Mouse (Mus musculus): ENCODE results near the gene Alg2. TPM values are rescaled to one million over a fixed set of nuclear protein-coding genes. Genes with fewer than 3 reads are reported as not detected.

The Alg2 gene
- total RNA-seq, 2 experiments from 2014 or later = 139 to 152 TPM

DNA sequence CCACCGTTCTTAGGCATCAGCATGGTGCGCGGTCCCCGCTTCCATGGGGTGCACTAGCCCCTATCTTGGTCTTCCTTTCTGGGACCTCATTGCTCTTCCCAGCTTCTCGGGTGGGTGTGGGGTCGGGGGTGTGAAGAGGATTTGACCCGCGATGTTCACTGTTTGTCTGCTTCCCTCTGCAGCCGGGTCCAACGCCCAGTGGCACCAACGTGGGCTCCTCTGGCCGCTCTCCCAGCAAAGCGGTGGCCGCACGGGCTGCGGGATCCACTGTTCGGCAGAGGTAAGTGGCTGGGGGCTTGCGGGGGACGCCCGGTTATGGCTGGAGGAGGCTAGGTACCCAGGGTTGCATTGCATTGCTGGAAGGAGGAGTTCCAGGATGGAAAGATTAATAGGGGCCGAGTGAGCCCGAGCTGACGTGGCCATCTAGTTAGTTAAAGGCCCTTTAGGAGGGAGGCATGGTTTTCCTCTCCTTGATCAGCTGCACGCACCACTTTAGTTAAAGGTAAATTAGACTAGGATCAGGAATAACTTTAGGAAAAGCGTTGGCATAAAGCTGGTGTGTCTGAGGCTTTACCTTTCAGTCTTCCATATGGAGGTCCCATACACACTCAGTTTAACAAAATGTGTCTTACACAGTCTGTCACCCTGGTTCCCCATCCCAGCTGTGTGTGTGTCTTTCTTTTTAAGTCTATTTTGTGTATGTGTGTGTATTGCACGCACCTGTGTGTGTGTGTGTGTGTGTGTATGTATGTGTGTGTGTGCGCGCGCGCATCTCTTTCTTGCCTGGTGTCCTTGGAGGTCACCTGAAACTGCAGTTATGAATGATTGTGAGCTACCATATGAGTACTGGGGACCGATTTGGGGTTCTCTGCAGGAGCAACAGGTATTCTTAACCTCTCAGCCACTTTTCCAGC is 854 bp upstream of the Alg2 start:
- intact Hi-C loops (cut with DNase I) = no loop called here
- DNase-seq (ENCODE audit: low spot score in 2 of 2) = no peak

DNA sequence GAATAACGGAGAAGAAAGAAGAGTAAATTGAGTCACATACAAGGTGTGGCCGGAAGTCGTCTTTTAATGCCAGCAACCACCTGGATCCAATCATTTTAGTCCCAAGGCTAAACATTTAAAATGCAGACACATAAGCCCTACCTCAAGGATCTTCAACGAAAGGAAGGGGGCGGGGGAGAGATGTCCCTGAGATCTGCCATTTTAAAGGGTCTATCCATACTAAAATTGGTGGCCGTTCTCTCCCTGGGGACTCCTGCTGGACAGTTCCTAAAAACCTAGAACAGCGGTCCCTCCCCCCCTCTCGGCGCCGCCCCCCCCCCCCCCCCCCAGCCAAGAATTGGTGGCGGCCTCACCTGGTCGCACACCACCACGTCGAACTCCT is 556 bp downstream of the Alg2 start:
- DNase-seq (ENCODE audit: low spot score in 2 of 2) = no peak
- intact Hi-C loops (cut with DNase I) = no loop called here

DNA sequence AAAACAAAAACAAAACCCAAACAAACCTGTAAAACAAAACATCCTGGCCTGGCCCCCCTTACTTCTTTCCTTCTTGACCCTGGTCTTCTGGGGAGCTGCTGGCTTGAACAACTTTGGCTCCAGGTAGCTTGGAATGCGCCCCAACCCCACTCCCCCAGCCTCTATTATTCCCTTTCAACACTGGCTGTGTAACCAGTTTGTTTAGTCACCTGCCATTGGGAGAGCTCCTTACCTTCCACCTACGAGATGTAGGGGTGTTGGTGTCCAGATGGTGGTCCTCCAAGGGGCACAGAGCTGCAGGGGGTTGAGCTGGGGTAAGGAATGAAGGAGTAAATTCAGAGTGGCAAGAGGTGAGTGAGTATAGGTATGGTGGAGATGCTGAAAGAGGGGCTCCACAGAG is 6.9 kb downstream of the Alg2 start:
- intact Hi-C loops (cut with DNase I) = no loop called here

DNA sequence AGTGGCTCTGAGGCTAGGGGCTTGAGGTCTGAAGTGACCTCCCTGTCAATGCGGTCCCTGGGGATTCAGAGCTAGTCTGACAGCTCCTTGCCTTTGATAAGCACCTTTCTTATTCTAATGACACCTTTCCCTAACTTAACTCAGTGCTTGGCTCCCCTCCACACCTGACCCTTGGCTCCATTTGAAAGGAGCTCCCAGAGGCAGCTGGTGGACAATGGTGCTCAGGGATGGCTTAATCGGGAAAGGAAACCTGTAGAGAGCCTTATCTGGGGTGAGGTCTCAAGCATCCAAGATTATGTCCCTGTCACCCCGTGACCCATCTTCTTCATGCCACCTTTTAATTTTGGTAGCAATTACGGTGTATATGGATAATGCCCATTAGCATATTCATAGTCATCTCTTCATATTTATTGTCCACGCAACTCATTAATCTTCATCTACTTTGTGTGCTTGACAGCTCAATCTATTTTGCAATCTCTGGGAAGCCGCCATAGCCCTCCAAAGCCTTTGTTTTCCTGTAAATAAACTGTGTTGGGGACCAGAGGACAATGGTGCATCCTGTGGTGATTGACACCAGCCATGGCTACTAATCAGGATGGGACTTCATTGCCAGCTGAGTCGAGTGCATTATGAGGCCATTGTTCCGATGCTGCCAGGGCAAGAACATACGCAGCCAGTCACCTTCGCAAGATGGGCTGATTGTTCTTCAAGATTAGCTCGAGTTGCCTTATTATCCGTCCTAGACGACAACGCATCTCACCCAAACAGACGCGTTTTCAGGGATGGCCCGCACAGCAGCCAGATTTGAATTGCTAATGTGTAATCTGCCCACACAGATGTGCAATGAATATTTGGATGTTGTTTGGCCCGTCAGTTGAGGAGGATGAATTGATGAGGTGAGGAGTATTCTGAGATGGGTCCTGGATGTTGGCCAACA is 24.3 kb downstream of the Alg2 start:
- DNase-seq (ENCODE audit: low spot score in 2 of 2) = no peak
- intact Hi-C loops (cut with DNase I) = no loop called here

More for the DNA sequence above, 6.9 kb downstream of the Alg2 start:
- DNase-seq (ENCODE audit: low spot score in 2 of 2) = no peak

DNA sequence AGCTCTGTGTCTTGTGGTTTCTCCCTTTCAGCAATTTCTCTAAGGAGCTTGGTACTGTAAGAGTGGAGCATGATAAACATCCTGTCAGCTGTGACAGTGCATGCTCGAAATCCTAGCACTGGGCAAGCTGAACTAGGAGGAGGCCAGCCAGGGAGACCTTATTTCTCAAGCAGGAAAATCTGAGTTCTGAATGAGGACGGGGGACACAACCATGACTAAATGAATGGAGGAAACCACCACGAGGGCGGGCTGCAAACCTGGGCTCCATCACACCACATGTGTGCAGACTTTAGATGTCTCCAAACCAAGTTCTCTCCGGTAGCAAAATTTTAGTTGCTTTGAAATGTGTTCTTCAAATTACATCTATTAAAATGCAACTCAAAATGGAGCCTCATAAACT is 25.0 kb downstream of the Alg2 start:
- intact Hi-C loops (cut with DNase I) = no loop called here
- DNase-seq (ENCODE audit: low spot score in 2 of 2) = no peak

DNA sequence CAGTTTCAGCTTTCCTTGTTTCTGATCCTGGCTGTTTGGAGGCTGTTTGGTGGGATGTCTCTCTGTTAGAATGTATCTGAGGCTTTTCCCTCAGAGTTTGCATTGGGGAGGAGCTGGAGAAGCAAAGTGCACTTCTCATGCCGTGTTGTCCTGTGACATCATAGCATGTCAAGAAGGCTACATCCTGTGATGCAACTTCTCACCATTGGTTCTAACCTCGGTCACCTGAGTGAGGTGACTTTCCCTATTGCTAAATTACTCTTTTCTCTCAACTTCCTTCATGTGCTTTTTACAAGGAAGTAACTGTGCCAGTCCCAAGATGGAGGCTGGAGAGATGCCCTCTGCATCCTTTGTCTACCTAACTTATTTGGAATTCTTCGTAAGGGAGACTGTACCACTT is 25.6 kb downstream of the Alg2 start:
- DNase-seq (ENCODE audit: low spot score in 2 of 2) = no peak
- intact Hi-C loops (cut with DNase I) = no loop called here

DNA sequence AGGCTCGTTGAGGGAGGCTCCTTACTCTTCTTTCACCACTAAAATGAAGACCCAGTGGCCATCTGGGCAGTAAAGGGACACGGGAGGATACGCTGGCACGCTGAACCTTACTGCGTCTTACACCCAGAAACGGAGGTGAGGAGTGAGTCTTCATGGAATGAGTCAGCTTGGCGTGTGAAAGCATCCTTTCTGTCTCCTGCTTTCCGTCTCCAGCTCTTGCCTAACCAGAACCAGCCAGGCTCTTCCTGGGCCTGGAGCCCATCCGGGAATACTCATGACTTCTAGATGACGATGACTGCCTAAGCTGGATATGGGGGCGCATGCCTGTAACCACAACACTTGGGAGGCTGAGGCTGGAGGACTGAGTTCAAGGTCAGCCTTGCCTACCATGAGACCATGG is 33.2 kb downstream of the Alg2 start:
- DNase-seq (ENCODE audit: low spot score in 2 of 2) = peak; percentile 24 to 52
- intact Hi-C loops (cut with DNase I) = no loop called here

DNA sequence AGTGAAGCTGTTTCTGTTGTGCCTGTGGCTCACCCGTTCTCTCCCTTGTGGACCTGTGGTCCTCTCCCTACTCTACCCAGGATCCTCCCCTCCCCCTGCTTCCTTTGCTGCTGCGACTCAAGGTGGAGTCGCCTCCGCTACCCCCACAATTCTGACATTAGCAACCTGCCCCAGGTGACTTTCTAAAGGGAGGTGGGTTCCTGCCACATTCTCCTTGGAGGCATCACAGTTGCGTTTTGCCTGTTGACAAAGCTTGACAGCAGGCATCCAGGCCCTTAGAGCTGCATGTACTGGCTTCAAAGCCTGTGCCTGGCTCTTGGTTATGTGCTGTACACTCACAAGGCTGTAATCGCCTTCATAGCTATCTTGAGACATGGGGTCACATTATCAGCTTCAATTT is 35.2 kb downstream of the Alg2 start:
- no peak for DNase-seq (ENCODE audit: low spot score in 2 of 2)
- intact Hi-C loops (cut with DNase I) = loop anchor here (10.0 kb wide), 1 partner anchor 606 kb away; the partner anchor contains the start of gene Nr4a3

DNA sequence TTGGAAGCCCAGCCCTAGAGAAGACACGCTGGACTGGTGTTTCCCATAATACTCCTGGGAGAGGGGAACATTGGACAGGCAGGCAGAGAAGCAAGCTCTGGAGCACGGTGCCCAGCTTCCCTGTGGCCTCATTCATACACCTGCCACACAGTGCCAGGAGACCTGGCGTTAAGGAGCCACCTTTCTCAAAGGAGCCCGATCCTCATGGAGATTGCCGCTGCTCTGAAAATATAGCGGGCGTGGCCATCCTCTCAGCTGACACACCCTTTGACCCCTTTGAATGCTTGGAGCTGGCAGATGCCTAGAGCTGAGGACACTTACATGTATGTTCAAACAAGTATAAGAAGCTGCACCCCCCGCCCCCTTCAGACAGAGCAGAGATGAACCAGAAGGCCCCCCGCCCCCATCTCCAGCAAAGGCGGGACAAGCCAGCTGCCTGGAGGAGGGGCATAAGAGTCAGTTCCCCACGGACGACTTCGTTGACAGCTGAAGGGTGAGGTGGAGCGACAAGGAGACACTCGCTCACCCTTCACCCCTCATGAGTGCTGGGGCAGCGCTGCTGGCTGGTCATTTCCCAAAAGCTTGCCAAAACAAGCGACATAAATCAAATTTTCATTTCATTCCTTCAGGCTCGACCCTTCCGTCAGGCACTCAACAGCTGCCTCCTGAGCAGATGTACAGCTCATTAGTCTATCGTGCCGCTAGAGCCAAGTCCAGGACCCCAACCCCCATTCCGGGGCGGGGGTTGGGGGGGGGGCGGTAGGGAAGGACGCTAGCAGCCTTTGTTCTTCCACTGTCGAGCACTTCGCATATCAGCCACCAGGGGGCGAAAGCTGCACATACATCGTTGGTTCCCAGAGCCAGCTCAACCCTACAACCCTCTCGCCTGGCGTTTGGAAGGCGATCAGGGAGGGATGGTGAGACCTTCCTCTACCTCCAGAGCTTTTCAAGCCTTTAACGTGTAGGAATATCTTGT is 36.5 kb downstream of the Alg2 start:
- DNase-seq (ENCODE audit: low spot score in 2 of 2) = peak; percentile 93 to 94
- intact Hi-C loops (cut with DNase I) = loop anchor here (10.0 kb wide), 1 partner anchor 607 kb away; the partner anchor contains the start of gene Nr4a3

DNA sequence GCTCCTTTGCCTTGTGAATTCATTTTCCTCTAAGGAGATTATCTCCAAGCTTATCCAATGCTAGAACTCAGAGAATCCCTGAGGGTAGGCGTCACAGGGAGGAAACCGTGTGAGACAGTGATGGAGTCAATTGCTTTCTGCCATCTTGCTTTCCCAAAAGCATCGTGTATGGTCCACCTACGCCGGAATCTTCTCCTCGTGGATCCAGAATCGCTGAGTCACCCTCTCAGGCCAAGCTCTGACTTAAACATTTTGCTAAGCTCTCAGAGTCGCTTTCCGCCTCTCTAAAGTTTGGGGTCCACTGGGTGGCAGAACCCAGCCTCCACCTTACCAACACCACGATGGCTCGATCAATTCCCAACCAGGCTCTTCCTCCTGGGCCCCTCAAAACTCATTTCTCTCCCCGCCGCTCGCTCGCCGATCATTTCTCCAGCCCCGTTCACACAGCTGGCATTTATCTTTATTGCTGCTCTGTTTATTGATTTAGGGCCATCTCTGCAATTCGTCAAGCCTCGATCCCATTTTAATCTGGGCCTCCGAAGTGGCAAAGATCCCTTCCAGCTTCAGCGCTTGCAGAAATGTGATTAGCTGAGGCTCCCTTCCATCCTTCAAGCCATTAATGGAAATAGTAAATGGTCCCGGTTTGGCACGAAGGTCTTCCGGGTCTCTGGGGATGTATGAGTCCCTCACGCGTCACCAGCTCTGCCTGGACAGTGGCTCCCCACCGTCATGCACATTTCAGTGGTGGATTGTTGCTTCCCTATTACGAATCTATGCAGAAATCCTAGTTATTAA is 38.4 kb downstream of the Alg2 start:
- intact Hi-C loops (cut with DNase I) = loop anchor here (10.0 kb wide), 1 partner anchor 609 kb away; the partner anchor contains the start of gene Nr4a3
- DNase-seq (ENCODE audit: low spot score in 2 of 2) = no peak

DNA sequence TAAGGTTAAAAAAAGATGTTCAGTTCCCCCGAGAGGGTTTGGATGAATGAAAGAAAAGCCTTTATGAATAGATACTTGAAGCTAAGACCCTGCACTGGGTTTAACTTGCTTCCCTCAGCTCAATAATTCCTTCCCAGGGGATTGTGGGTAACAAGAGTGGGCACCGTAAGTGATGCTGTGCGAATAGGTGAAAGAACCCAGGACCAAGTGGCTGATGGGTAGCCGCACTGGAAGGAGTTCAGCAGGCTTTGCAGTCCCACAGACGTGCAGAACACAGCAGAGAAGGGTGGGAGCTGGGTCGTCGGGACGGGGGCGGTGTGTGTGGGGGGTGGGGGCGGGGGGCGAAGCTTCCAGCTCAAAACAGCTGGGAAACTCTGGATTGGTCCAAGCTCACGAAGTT is 39.0 kb downstream of the Alg2 start:
- intact Hi-C loops (cut with DNase I) = loop anchor here (10.0 kb wide), 1 partner anchor 610 kb away; the partner anchor contains the start of gene Nr4a3
- no peak for DNase-seq (ENCODE audit: low spot score in 2 of 2)

DNA sequence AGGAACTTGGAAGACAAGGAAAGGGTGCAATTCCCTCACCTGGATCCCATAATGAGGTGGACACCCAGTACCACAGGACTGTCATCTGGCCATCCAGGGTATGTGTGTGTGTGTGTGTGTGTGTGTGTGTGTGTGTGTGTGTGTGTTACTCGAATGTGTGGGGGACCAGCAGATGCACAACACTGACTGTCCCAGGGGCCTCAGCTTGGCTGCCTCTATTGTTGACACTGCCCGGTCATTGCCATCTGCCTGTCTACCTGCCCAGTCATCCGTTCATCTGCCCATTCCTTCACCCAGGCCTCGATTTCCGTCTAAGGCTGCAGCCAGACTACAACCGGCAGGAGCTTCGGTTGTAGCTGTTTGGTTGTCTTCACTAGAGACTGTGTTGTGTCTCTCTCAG is 41.4 kb downstream of the Alg2 start:
- intact Hi-C loops (cut with DNase I) = loop anchor here (10.0 kb wide), 1 partner anchor 612 kb away; the partner anchor contains the start of gene Nr4a3
- no peak for DNase-seq (ENCODE audit: low spot score in 2 of 2)

DNA sequence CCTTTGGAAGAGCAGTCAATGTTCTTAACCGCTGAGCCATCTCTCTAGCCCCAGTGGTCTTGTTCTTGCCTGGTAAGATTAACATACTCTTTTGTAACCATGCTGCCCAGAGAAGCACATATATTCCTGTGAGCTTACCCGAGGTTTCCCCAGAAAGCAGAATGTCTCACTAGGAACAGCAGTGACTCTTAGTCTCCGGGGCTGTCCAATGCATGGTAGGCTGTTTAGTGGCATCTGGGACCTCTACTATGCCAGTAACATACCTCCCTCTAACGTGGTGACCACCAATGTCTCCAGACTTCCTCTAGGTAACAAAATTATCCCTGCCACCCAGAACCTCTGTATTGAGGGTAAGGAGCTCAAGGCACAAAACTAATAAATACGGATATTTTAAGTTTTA is 43.1 kb downstream of the Alg2 start:
- intact Hi-C loops (cut with DNase I) = loop anchor here (10.0 kb wide), 1 partner anchor 614 kb away; the partner anchor contains the start of gene Nr4a3
- DNase-seq (ENCODE audit: low spot score in 2 of 2) = no peak

DNA sequence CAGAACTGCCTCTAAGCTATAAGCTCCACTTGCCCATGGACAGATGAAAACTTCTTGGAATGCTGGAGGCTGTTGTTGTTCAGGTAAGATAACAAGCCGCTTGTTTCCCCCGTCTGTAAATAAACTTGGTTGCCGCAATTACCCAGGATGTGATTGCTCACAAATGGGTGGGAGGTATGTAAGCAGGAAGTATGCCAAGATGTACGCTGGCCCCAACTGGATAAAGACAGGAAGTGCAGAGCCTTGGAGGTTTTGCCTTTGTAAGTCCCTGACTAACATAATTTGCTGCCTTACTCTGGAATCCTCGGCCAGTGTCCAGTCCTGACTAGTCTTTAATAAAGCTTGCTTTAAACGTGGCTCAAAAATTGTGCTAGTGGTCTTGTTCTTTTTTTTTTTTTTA is 43.6 kb downstream of the Alg2 start:
- intact Hi-C loops (cut with DNase I) = loop anchor here (10.0 kb wide), 1 partner anchor 614 kb away; the partner anchor contains the start of gene Nr4a3

DNA sequence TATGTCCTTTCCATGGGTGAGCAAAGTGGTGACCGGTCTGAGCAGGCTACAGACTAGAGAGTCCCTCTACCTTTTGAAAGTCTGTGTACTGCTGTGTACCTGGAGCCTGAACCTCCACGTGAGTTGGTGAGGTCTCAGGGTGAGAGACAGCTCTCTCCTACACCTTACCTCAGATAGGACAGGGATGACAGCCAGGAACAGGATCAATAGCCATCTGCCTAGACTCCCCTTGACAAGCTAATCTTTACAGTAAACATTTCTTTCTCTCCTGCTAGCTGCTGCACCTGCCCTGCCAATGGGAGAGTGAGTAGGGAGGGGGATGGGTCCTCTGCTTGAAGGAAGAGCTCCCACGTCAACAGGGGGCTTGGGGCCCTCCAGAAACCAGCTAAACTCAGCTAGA is 46.5 kb downstream of the Alg2 start:
- DNase-seq (ENCODE audit: low spot score in 2 of 2) = no peak
- intact Hi-C loops (cut with DNase I) = no loop called here

More for the DNA sequence above, 43.6 kb downstream of the Alg2 start:
- DNase-seq (ENCODE audit: low spot score in 2 of 2) = no peak

DNA sequence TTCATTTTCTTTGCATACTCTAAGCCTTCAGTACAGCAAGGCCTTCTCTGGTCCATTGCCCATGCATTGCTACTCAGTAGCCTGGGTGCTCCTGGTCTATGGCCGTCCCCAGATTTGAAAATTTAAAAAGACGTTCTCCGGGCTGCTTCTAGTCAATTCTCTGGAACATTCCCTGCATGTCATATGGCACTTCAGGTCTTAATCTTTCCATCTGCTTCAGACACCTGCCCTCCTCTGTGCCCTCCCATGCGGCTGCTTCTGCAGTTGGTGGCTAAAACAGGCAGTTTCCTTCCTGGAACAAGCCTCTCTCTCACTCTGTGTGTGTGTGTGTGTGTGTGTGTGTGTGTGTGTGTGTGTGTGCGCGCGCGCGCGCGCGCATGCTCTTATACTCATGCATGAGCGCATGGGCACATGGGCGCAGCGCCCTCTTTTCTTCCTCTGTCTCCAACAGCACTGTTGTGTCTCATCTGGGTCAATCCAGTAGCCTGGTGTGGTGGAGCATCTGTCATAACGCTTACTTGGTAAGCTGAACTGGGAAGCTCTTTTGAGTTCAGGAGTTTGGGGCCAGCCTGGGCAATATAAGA is 48.8 kb downstream of the Alg2 start:
- DNase-seq (ENCODE audit: low spot score in 2 of 2) = peak in 1 of 2 experiments; percentile 11
- intact Hi-C loops (cut with DNase I) = no loop called here

DNA sequence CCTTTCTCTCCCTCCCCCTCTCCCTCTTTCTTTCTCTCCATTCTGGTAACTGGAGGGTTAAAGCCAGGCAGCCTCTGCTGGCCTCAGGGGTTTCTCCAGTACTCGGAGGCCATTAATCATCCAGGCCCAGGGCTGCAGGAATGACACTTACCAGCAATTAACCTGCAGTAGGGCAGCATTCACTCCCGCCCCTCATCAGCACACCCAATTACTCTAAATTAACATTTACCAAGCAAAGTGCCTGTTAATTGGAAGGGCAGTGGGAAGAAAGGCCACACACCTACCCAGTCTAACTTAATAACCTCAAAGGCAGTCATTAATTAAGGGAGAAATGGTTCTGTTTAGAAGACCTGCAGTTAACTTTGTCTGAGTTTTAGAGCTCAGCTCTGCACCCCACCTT is 49.8 kb downstream of the Alg2 start:
- no peak for DNase-seq (ENCODE audit: low spot score in 2 of 2)
- intact Hi-C loops (cut with DNase I) = no loop called here

DNA sequence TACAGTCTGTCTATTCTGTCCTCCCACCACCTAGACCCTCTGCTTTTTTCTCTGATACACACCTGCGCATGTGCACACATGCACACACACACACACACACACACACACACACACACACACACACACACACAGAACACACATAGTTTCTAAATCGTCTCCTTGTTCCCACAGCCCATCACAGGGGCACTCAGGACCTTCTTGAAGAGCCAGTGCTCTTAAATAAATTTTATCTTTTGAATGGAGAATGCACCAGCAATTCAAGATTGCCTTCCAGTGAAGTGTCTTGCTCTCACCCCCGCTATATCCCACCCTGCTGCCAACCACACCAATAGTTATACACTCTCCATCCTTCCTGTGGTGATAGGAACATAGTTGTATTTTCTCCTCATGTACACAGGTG is 51.2 kb downstream of the Alg2 start:
- intact Hi-C loops (cut with DNase I) = no loop called here
- DNase-seq (ENCODE audit: low spot score in 2 of 2) = no peak
